Mouse (Mus musculus): ENCODE data around the gene Klf16.

Gene Klf16

DNA sequence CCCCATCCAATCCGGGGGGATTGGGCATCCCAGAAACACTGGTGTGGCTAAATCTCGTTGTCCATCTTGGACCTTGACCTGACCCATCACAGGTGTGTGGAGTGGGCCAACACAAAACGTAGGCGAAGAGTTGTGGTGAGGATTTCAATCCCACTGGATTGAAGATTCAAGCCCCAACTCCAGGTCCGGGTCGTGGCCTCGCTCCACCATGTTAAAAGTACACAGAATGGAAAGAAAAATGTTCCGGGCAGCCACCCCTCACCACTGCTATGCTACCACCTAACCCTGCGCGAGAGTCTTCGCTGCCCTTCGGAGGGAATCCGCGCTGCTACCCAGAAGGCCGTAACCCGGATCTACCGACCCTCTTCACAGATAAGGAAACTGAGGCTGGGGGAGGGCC lies 1.2 kb downstream of the Klf16 start:
- no peak for DNase-seq (ENCODE audit: low read depth, low spot score)

DNA sequence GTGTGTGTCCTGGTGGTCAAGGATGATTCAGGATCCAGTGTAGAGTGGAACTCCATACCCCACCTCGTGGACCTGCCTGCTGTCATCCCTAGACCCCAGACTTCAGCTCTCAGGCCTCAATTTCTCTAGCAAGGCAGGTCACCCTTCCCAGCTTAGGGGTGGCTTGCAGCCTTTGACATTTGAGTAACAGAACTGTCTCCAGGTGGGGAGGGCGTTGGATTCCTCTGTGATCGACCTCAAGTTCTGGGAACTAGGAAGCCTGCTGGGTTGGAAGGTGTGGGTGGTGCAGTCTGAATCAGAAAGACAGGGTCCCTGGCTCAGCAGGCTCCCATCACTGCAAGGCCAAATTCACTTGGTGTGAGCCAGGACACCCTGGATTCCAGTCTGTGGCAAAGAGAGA lies 2.2 kb downstream of the Klf16 start:
- no peak for DNase-seq (ENCODE audit: low read depth, low spot score)

DNA sequence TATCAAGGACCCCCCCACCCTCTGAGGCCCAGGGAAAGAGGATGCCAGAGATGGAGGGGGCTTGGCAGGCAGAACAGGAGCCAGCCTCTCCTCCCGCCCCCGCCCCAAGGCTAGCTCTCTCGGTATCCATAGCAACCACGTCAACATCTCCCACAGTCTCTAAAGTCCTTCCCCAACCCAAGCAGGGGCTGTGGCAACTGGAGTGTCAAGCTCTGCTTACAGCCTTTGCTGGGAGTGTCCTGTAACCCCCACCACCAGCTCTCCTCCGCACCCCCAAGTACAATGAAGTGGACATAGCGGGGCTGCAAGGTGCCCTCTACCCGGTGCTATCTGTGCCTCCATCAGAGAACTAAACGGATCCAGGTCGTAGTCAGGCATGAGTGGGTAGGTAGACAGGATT lies 3.2 kb downstream of the Klf16 start:
- no peak for DNase-seq (ENCODE audit: low read depth, low spot score)

DNA sequence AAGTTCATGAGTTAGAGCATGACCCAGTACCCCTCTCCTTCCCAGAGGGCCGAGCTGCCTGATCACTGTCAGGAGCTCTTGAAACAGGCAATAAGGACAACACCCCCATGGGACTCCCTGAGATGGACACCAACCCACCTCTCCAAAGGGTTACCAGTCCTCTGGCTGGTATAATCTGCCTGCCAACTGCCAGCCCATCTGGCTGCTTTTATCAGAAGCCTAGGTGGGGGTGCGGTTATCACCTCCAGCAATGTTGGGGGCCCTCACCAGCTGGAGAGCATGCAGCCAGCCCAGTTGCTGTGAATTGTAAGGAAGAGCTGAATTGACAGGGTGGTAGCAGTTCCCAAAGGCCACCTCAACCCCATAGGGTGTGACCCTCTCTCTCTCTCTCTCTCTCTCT lies 4.6 kb downstream of the Klf16 start:
- DNase-seq (ENCODE audit: low read depth, low spot score) = no peak

DNA sequence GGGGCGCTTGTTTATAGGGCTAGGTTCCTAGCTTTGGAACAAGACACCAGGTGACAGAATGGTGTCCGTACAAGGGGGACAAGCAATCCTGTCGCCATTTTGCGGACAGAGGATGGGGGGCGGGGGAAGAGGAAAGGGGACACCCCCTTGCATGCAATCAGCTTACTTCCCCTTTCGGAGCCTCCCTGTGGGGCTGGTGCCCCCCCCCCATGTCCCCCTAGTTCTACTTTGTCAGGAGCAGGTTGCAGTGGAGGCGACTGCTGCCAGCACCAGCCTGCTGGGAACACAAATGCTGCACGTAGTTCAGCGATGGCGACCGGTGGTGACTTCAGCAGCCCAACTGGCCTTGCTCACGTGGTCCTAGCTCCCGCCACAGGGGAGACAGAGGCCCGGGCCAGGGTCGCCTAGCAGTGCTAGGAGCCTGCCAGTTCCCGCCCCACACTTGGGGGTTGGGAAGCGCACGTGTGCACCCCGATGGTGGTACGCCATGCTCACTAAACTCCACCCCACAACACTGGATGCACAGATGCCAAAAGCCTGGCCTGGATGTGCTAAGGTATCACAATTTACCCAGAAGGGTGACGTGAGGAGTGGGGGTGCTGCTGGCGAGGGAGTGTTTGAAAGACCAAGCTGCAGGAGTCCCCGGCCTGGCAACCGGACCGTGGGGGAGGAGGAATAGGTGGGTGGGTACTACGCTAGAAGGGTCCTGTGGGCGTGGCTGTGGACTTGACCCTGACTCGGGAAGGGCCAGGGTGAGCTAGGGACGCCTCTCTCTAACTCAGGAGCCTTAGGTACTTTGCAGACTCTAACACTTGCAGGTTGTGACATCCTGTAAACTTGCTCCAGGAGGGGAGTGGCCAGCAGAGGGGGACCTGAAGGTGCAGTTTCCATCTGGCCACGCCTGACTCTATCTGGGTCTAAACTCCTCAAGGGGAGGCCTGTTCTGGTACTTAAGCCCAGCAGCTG lies 6.0 kb downstream of the Klf16 start:
- no peak for DNase-seq (ENCODE audit: low read depth, low spot score)

DNA sequence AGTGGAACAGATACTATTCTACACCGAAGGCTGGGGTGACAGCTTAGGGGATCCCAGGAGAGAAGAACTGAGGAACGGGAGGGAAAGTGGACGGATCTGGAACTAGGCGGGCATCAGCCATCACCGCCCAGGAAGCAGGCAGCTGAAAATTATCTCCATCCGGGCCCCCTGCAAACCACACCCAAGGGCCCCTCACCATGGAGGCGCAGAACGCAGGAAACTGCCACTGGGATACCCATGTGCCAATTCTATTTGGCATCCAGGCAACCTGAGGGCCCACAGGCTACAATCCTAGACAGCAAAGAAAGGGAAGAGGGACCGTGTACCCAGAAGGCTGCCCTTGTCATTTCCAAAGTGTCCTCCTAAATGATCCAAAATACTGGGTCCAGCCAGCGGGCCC lies 6.7 kb downstream of the Klf16 start:
- no peak for DNase-seq (ENCODE audit: low read depth, low spot score)

DNA sequence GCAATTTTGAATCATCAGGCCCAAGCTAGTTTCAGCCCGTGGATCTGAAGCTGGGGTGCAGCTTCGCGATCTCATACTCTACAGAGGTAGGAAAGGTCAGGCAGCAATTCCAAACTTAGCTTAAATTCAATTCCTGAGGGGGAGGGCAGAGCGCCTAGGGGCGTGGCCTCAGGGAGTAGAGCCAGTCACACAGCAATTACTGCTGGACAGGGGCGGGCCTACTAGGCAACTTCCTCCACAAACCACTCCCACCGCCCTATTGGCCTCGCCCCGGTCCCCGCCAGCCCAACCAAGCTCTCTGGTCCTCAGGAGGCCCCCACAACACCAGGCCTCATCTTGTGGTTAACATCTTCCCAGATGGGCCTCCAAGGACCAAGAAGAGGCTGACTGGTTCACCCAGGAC lies 7.5 kb downstream of the Klf16 start:
- peak; percentile 35 for DNase-seq (ENCODE audit: low read depth, low spot score)

DNA sequence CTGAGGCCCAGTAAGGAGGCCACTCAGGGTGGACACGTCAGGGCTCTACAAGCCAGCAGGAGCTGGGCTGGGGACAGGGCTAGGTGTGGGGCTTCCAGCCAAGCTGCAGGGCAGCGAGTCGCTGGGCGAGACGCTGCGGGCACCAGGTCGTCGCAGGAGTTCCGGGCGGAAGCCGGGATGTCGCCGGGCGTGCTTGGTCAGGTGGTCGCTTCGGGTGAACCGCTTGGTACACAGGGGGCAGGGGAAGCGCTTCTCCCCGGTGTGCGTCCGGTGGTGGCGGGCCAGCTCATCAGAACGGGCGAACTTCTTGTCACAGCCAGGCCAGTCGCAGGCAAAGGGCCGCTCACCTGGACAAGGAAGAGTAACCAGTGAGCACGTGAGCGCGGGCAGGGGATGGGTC lies 8.2 kb downstream of the Klf16 start:
- no peak for DNase-seq (ENCODE audit: low read depth, low spot score)

DNA sequence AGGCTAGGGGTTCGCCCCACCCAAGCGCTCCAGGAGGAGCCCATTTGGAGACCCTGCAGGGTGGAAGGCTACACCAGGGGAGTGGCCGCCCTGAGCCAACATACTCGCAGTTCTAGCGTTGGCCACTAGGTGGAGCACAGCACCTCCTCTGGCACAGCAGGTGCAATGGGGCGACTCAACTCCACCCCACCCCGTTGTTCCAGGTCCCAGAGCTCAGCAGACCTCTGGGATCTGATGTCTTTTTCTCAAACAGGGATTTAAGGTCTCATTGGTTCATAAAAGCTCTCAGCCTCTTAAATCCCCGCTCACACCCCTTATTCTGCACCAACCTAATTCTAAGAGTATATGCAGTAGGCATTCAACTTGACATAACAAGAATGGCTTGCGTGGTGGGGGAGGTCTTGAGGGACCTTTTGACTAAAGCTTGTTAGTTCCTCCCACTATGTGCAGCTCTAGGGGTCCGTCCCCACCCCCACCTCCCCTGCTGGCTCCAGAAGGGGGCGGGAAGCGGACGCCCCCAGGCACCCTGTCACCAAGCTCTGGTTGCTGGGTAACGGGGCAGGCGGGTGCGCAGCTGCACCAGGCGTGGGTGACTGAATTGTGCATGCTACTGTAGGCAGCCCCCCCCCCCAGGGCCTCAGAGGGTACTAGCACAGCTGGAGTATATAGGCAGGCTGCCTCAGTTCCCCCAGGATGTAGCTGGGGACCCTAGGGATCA lies 10.6 kb downstream of the Klf16 start:
- peak; percentile 87 for DNase-seq (ENCODE audit: low read depth, low spot score)

DNA sequence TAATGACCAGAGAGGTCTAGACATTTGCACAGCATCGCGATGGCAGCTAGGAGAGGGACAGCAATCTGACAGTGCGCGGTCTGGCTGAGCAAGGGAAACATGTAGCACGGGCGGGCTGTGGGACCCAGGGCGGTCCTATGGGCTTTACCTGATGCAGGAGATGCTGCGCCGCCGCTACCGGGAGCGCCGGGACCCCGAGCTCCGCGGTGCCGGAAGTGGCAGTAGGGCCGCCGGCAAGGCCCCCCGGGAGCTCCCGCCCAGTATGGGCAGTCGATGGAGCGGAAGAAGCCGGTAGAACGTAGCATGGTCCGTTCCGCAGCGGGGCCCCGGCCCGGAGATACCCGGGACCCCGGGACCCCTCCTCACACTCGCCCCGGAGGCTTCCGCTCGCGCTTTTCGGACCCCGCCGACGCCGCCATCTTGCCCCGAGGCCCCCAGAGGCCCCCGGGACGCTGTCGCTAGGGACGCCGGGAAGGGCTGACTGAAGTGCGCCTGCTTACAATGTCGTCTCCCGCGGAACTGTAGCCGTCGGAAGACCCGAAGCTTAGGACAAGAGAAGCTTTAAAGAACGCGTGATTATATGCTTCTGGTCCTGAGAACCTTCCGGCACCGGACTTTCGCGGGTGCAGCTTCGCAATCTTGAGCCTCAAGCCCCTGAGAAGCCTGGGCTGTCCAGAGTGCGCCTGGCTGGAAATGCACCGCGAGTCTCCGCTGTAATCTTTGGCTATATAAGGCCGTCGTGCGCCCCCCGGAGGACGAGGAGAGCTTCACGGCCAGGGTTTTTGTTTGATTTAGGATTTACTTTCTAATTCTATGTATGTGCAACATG lies 15.8 kb downstream of the Klf16 start, which contains the start of gene Rexo1:
Rexo1 (minus strand) TSS at position 445 of the 829 bp plus-strand sequence.
- DNase-seq (ENCODE audit: low read depth, low spot score) = peak; percentile 95

DNA sequence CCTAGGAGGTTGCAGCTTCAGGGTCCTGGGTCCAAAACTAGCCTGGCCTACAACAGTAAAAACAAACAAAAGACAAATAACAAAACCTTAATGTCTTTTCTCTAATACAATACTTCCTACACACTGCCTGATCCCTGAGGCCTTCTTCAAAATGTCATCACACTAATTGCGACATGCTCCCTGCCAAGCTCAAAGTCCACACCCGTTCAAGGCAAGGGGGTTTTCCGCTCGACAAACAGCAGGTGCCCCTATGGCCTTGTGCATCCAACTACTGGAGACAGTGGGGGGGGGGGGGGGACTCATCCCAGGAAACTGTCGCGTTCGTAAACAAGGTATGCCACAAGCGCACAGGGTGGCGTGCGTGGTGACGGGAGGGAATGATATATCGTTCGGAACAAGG lies 16.5 kb downstream of the Klf16 start:
- no peak for DNase-seq (ENCODE audit: low read depth, low spot score)

DNA sequence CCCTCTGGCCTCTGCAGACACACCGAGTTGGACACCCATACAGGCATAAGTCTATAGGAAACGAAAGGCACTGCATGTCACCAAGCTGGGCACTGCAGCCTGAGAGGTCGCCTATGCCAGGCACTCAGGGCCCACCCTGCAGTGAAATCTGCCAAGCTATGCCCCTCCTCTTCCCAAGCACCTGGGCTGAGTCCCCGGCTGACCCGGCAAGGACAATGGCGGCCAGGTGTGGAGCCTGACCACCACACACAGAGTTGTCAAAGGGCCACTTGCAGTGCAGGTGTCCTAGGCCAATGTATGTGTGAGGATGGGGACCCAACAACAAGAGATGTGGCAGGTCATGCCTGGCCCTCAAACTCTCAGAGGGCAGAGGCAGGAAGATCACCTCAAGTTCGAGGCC lies 17.7 kb downstream of the Klf16 start:
- no peak for DNase-seq (ENCODE audit: low read depth, low spot score)

DNA sequence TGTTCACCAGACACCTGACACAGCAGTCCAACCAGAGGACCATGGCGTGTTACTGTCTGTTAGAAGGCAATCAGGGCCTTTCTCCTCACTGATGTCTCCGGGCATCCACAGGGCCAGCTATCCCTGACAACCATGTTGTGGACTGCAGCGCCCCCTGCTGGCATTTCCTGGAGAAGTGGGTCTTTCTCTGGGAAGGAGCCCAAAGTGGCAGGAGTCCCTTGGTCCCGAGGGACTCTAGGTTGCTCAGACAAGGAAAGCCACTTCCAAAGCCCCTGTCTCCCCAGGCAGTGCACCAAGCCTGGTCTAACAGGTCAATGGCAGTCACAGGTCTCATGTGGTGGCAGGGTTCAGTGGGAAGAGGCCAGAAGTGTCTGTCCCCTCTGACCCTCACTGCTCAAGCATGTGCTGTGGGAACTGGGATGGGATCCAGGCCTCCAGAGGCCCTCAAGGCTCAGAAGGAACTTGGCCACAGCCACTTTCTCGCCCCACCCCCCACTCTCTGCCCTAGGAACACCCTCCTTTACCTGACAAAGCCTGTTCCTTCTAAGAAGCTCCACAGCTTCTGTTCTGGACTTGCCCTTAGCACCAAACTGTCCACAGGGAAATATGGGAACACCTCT lies 19.7 kb downstream of the Klf16 start:
- DNase-seq (ENCODE audit: low read depth, low spot score) = peak; percentile 77

DNA sequence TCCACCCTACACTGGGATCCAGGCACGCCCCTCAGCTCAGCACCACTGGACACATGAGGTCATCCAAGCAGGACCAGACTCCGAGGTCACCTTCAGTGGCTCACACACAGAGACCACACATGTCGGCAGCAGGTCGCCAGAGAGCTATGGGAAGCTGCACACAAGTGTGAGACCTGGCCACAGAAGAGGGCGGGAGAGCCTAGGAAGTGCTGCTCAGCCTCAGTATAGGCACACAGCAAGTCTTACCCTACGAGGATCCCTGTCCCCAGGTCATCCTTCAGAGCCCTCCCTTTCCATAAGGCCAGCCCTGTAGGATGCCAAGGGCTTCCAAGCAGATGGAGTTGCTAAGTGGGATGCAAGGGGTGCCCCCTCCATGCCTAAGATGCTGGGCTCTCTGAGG lies 23.1 kb downstream of the Klf16 start:
- DNase-seq (ENCODE audit: low read depth, low spot score) = no peak

DNA sequence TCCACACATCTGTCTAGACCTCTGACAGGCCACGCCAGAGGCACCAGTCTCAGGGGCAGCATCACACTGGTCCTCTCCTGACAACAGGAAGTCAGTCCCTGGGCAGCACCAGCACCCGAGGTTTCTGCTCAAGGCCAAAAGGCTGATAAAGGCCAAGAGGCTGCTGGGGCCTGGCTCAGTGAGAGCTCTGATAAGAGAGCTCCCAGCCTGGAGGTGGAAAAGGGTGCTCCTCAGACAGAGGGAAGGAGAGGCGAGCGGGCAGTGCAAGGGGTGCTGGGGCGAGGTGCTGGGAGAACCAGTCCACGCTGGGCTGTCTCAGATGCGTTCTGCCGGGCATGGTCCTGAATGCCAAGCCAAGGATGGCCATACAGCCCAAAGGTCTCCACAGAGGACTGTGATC lies 23.5 kb downstream of the Klf16 start:
- no peak for DNase-seq (ENCODE audit: low read depth, low spot score)

DNA sequence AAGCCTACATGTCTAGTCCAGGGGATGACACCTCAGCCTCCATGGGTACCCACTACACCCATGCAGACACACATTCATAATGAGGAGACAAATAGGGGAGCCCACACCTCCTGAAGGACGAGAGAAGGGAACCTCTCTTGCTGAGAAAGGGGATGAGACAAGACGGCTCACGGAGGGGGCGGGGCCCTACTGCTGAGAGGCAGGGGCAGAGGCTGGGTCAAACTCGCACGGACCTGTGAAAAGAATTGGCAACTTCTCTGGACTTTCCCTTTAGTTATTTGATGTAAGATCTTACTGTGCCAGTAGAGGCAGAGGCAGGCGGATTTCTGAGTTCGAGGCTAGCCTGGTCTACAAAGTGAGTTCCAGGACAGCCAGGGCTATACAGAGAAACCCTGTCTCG lies 24.8 kb downstream of the Klf16 start:
- no peak for DNase-seq (ENCODE audit: low read depth, low spot score)

DNA sequence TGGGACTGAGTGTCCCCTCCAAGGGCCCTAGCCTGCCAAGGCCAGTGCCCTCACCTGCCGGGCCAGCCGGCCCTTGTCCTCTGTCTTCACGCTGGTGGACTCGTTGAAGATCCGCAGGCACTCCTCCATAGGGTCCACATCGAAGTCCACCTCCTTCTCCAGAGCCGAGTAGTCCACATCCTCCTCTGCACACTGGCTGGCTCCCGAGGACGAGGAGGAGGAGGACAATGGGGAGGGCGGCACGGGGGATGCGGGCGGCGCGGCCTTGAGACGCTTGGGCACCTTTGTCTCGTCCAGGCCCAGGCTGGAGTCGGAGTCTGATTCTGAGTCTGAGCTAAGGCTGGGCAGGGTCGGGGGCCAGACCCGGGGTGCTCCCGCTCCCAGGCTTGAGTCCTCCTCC lies 27.8 kb downstream of the Klf16 start:
- no peak for DNase-seq (ENCODE audit: low read depth, low spot score)

DNA sequence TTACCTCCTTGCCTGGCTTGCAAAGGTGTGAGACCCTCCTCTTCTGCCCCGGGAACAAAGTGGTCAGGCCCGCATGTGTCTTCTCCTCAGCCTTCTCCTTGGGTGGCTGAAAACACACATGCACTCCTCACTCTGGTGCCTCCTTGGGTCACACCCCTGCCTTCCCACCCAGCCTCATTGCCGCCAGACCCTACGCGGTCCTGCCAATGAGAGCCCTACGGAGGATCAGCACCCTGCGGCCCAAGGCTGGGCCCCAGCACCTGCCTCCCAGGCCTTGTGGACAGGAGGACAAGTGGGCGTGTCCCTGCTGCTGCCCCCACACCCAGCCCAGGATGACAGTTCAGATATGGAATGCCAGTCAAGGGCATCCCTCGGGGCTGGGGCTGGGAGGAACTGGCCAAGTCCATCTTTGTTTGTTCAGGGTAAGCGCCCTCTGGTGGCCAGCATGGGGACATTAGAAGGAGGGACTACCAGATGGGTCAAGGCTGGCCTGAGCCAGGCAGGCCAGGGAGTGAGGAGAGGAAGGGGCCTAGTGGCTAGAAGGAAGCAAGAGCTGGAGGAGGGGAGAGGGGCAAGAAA lies 28.6 kb downstream of the Klf16 start:
- peak; percentile 86 for DNase-seq (ENCODE audit: low read depth, low spot score)

DNA sequence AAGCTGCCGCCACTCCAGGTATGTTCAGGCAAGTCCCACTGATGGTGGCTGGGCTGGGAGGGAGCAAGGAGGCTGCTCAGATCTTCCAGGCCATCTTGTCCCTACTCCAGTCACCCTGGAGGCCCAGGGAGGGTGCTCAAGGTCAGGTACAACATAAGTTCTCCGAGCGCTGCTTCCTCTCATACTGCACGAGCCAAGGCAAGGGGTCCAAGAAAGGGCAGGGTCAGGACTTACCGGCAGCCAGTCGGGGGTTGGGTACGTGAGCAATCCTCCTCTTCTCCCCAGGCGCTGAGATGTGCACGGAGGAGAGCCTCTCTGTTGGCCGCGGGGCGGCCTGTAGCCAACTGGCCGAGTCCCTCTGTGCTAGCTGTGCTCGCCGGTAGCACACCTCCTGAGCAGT lies 29.6 kb downstream of the Klf16 start:
- DNase-seq (ENCODE audit: low read depth, low spot score) = no peak

DNA sequence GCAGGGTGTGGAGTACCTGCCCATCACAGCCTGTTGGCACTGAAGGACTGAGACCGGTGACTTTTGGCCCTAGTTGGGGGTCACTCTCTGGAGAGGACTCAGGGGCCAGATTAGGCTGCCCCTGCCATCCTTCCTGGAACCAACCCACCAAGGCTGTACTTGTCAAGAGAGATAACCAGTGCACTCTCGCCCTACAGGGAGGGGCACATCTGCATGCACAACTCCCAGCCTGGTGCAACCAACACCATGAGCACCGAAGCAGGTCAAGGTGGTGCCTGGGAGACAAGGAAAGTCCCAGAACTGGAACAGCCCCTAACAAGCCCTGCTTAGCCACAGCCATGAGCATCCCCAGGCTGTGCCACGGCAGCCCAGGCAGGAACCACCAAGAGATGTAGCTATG lies 30.2 kb downstream of the Klf16 start:
- no peak for DNase-seq (ENCODE audit: low read depth, low spot score)

DNA sequence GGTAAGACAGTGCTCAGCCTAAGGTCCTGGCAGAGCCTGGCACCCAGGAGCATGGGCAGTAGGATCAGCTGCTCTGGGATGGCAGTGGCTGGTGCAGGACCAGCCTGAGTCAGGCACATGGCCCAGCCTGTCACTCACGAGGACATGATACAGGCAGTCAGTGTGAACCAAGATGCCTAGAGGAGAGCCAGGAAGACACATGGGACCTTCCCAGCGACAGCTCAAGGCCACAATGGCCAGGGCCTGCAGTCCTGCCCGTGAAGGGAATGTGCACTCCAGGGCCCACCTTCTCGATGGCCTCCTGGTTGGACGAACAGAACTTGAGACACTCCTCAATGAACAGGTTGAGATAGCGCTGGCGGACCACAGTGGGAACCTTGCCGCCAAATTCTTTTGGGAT lies 31.5 kb downstream of the Klf16 start:
- DNase-seq (ENCODE audit: low read depth, low spot score) = no peak
